Mouse (Mus musculus): ENCODE data around the gene Cwf19l2.
A peak's percentile ranks its signal among the peaks of the same experiment; 100 is the strongest.
"Not testable (repeated sequence)": the region's sequence is repeated elsewhere in the genome, so short reads cannot be mapped to it uniquely, and the experiment has no call there.

Gene Cwf19l2

DNA sequence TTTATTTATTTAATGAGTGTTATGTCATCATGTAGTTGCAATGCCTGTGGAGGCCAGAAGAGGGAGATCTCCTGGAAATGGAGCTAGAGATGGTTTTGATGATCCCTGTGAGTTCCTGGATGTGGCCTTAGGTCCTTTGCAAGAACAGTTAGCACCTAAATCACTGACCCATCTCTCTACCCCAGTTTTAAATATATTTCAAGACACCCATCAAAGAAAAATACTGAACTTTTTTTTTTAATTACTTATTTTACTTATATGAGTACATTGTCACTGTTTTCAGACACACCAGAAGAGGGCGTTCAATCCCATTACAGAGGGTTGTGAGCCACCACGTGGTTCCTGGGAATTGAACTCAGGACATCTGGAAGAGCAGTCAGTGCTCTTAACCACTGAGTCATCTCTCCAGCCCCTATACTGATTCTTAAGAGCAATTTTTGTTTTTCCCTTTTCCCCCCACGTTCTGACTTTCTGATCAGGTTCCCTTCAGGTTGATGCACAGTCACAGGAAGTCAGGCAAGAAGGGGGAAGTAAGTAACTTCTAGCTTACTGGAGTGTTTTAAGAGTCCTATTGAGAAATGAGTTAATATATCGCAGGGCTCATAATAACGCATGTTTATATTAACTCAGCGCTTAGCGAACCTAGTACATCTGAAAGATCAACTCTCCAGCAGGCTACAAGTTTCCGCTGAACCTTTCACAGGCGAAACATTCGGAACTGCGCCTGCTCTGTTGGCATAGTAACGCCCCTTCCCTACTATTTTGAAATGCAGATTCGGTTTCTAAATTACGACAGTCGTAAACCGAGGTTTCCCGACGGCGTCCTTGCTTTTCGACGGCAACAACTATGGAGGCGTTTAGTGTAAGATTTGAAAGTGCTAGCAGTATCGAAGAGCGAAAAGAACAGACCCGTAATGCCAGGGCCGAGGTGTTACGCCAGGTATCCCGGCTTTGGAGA, at the start of gene Cwf19l2:
TSS of gene Cwf19l2 (plus strand) at position 342 of the 958 bp plus-strand sequence.
- DNase-seq (ENCODE audit: low spot score), result peak; percentile 65

DNA sequence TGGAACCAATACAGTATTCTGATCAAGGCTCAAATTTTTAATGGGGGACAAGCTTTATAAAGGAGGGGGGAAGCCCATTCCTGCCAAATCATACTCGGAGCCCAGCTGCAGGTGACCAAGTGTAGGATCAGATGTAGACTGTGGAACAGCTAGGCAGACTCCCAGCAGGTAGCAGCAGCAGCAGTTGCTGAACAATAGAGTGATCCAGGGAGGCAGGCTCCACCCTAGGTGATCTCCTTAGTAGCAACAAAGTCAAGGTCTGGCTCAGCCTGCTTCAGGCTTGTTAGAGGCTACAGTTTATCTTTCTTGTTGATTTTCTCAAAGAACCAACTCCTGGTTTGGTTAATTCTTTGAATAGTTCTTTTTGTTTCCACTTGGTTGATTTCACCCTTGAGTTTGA, 27.1 kb upstream of the Cwf19l2 start:
- DNase-seq (ENCODE audit: low spot score), result not testable (repeated sequence)

GRCm38 (mm10) chr9:3404372-3404771, 980 bp downstream of the Cwf19l2 start:
- no peak for DNase-seq (ENCODE audit: low spot score)

- not testable (repeated sequence) for DNase-seq (ENCODE audit: low spot score)
These were observed 36.3 kb downstream of the Cwf19l2 start for GRCm38 (mm10) chr9:3439555-3440300.

DNA sequence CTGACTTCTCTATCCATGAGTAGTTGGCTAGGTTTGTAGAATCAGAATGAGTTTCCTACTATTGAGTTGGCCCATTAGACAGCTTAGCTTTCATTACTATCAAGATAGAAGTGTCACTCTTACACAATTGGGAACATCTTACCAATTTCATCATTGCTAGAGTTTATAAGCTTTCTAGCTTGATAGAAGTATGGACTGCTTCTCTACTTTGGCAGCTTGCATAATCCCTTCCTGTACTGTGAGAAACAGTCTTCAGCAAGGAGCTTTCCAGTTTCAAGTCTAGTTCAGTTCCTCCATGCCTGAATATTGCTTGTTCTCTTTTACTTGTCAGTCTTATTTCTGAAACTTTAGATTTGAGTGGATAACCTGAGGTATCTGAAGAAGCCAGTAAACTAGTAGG, 68.5 kb downstream of the Cwf19l2 start:
- no peak for DNase-seq (ENCODE audit: low spot score)

DNA sequence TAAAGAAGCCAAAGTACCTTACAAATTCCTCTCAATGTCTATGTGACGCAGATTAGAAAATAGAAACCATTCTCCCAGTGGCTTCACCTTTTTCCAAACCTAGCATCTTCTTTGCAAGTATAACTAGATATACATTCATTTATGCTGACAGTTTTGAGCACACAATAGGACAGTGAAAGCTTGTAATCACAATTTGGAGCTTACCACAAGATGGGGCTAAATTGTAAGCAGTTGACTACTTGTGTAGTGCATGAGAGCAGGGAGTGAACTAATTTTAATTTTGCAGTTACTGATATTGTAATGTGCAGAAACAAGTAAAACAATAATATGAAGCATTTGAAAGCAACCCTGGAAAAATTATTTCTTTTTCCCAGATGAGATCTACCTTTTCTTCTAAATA, 115.3 kb downstream of the Cwf19l2 start:
- no peak for DNase-seq (ENCODE audit: low spot score)

DNA sequence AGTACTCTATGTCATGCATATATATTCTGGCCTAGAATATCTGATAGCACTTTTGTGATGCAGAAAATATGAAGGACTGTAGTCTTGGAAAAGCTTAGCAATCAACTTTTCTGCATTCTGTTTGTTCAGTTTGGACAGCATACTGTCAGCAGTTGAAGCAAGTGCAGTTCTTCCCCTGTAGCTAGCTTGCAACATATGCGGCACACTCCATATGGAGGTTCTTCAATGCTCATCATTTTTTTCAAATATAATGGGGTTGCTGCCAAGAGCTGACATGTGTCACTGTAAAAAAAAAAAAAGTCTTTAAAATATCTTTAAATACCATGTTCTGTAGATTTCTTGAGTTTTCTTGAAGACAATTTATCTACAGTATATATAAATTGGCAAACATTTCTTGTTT, 115.8 kb downstream of the Cwf19l2 start:
- DNase-seq (ENCODE audit: low spot score), result no peak

DNA sequence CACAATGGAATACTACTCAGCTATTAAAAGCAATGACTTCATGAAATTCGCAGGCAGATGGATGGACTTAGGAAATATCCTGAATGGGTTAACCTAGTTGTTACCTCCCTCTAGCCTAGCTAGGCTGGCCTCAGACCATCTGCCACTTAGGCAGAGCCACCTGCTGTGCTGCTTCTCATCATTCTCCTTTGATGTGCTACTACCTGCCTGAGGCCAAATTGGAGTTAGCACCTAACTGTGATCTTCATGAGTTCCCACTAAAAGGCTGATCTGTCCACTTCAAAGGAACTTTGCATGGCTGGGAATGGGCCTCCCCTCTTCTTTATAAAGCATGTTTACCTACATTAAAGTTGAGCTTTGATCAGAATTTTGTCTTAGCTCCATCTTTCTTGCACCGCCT, 117.6 kb downstream of the Cwf19l2 start:
- no peak for DNase-seq (ENCODE audit: low spot score)
